8 mouse cellular contexts compared by ENCODE assay signal in the genomic region with DNA sequence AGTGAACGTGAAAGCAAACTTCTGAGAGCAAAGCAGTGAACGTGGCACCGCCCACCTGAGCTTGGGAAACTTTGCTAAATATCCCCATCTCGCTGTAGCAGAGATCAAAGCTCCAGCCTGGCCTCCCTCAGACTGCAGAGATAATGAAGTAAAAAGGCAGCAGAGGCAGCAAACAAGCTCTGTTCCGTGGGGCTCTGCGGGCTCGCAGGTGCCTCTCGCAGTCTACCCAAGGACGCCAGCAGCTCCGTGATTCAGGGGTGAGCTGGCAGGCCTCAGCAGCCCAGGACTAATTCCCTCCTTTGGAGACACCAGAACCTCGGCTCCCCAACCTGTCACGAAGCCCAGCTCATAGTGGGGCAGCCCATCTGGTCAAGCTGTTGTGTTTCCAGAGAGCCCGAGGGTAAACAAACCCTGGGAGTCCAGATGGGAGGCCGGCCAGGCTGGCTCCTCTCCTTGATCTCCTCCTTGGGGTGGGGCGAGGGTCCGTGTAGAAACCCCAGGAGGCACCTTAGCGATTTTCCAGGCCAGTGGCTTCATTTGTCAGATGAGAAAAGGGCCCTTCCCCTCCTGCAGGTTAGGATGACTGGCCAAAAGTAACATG.
DNase-seq lines count a peak whose midpoint lies in the region; ATAC-seq and TF ChIP-seq lines count a peak whose summit lies in the region.

No protein-coding gene starts in this region.

- 0 out of 2 replicates have a peak overlapping the region, but pooled peaks have one; percentile 5 for H3K27ac ChIP-seq in lung, embryonic 14.5 days (ENCODE audit: low read depth)
- H3K27ac ChIP-seq in hindbrain, postnatal 0 days = no peak overlapping the region
- H3K27ac ChIP-seq in neural tube, embryonic 11.5 days (ENCODE audit: low read depth, low read length) = no peak overlapping the region

- no peak overlapping the region for H3K4me3 ChIP-seq in lung, embryonic 14.5 days (ENCODE audit: low read depth, low read length)
- no peak overlapping the region for H3K4me3 ChIP-seq in hindbrain, postnatal 0 days (ENCODE audit: low read length)
- no peak overlapping the region for H3K4me3 ChIP-seq in neural tube, embryonic 11.5 days (ENCODE audit: low read depth, low read length)

- DNase-seq in lung, embryonic 14.5 days = no peak
- no peak for DNase-seq in lung, postnatal 14 days
- DNase-seq in cerebellum, postnatal 10 days = peak; percentile 79 to 91
- peak; percentile 71 for DNase-seq in hindbrain, postnatal 0 days (ENCODE audit: low spot score)
- no peak for DNase-seq in neural tube, embryonic 11.5 days (ENCODE audit: low spot score)
- no peak for DNase-seq in gastrocnemius, postnatal 36 days
- no peak for DNase-seq in right cerebral cortex, postnatal 10 days (ENCODE audit: low spot score in 2 of 2)

- ATAC-seq in lung, embryonic 14.5 days (ENCODE audit: insufficient read depth) = no peak
- no peak for ATAC-seq in hindbrain, postnatal 0 days
- no peak for ATAC-seq in neural tube, embryonic 11.5 days (ENCODE audit: insufficient read depth, low FRiP score, low TSS enrichment)
- no peak for ATAC-seq in monocyte, adult 5-6 weeks (replicated peaks; ENCODE audit: insufficient number of reproducible peaks, low FRiP score, low TSS enrichment, poor library complexity, severe bottlenecking)

- H3K9me3 ChIP-seq in lung, embryonic 14.5 days (ENCODE audit: low read depth, low read length) = no peaks in the 10 kb centered on the region
- H3K9me3 ChIP-seq in hindbrain, postnatal 0 days (ENCODE audit: low read length) = no peaks in the 10 kb centered on the region
- H3K9me3 ChIP-seq in neural tube, embryonic 11.5 days (ENCODE audit: control insufficient read depth, low read length) = no peaks in the 10 kb centered on the region

- WGBS in lung, embryonic 14.5 days = 5% methylated on average over 17 of the region's 17 CpGs
- WGBS in hindbrain, postnatal 0 days = 5% methylated on average over 17 of the region's 17 CpGs
- WGBS in neural tube, embryonic 11.5 days = 3% methylated on average over 17 of the region's 17 CpGs

- H3K27me3 ChIP-seq in lung, embryonic 14.5 days (ENCODE audit: insufficient read depth, low read length) = no peaks in the 10 kb centered on the region
- H3K27me3 ChIP-seq in hindbrain, postnatal 0 days (ENCODE audit: insufficient read depth, low read length) = no peaks in the 10 kb centered on the region
- H3K27me3 ChIP-seq in neural tube, embryonic 11.5 days (ENCODE audit: control insufficient read depth, insufficient read depth, low read length) = no peaks in the 10 kb centered on the region

- peak overlapping the region; percentile 36 for H3K4me2 ChIP-seq in lung, embryonic 14.5 days
- 0 out of 2 replicates have a peak overlapping the region, but pooled peaks have one; percentile 1 for H3K4me2 ChIP-seq in hindbrain, postnatal 0 days (ENCODE audit: low read depth, low read length)
- H3K4me2 ChIP-seq in neural tube, embryonic 11.5 days (ENCODE audit: low read depth) = 0 out of 2 replicates have a peak overlapping the region, but pooled peaks have one; percentile 5

- intact Hi-C loops in gastrocnemius, postnatal 36 days (cut with DNase I) = no loop called here

- no peak overlapping the region; the same call in 1 of the 2 replicates for H3K9ac ChIP-seq in lung, embryonic 14.5 days
- no peak overlapping the region for H3K9ac ChIP-seq in hindbrain, postnatal 0 days (replicated peaks; ENCODE audit: low read length)
- peak overlapping the region; percentile 22; the same call in 1 of the 2 replicates for H3K9ac ChIP-seq in neural tube, embryonic 11.5 days (ENCODE audit: low read length)

- no peaks in the 10 kb centered on the region for H3K36me3 ChIP-seq in lung, embryonic 14.5 days (ENCODE audit: insufficient read depth)
- H3K36me3 ChIP-seq in hindbrain, postnatal 0 days (ENCODE audit: insufficient read depth, low read length) = no peaks in the 10 kb centered on the region
- H3K36me3 ChIP-seq in neural tube, embryonic 11.5 days (ENCODE audit: control insufficient read depth, insufficient read depth, low read length) = no peaks in the 10 kb centered on the region

- peaks cover 4% of the 10 kb centered on the region; the same call in 1 of the 2 replicates for H3K4me1 ChIP-seq in lung, embryonic 14.5 days (ENCODE audit: insufficient read depth)
- peaks cover 17% of the 10 kb centered on the region for H3K4me1 ChIP-seq in hindbrain, postnatal 0 days (ENCODE audit: insufficient read depth, low read length)
- peaks cover 14% of the 10 kb centered on the region for H3K4me1 ChIP-seq in neural tube, embryonic 11.5 days (ENCODE audit: control insufficient read depth, insufficient read depth, low read length)

- no peak for TF ChIP-seq CTCF in lung, embryonic 14.5 days (IDR thresholded peaks at IDR 0.05; ENCODE audit: low read depth)
- TF ChIP-seq CTCF in hindbrain, postnatal 0 days (IDR thresholded peaks at IDR 0.05; ENCODE audit: low read depth) = no peak

Comparison
In these comparisons a context has a peak if more than half of its experiments do, and no peak if none do; other contexts are left out.
1. DNase-seq: peak in cerebellum, postnatal 10 days (2 of 2) and hindbrain, postnatal 0 days (single experiment); none in lung, embryonic 14.5 days (single experiment), lung, postnatal 14 days (single experiment), neural tube, embryonic 11.5 days (single experiment), gastrocnemius, postnatal 36 days (0 of 2) and right cerebral cortex, postnatal 10 days (0 of 2).
2. Peak in every context shown above with its lines, with median percentiles within 50 percentile points of each other: H3K4me2 ChIP-seq.